Mouse (Mus musculus): ENCODE results near the gene Sergef. TPM values are rescaled to one million over a fixed set of nuclear protein-coding genes. Genes with fewer than 3 reads are reported as not detected.

Gene Sergef
- polyA plus RNA-seq, 1 experiment, result 7.5 TPM

DNA sequence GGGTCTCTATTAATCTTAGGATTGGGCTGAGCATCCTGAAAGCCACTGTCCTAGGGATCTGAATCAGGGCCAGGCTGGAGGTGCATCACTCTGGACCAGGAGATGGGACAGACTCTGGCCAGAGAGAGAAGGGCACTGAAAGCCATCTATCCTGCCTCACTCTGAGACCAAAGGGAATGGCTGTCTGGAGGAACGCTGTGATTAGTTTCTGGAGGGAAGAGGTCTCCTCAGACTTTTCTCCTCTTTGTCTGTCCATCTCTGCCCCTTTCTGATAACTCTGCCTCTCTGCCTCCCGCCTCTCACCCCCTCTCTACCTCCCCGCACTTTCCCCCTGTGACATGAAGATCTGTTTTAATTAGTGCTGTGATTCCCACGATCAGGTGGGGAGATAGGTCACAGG lies 244.7 kb downstream of the Sergef start:
- H3K36me3 ChIP-seq (ENCODE audit: control insufficient read depth, insufficient read depth, low read length), result no peaks in the 10 kb centered on the region
- whole genome bisulfite sequencing, result 65% methylated on average over 4 of the region's 4 CpGs
- H3K4me1 ChIP-seq (ENCODE audit: control insufficient read depth, insufficient read depth, insufficient read length, low read length), result peaks cover 5% of the 10 kb centered on the region; the same call in 1 of the 2 replicates
- peaks cover 45% of the 10 kb centered on the region for H3K27me3 ChIP-seq (ENCODE audit: control insufficient read depth, insufficient read depth, low read length)
- no peak overlapping the region for H3K4me3 ChIP-seq (ENCODE audit: low read depth, low read length)
- H3K27ac ChIP-seq (ENCODE audit: insufficient read depth, low read depth, low read length), result no peak overlapping the region
- no peak for TF ChIP-seq CTCF (IDR thresholded peaks at IDR 0.05; ENCODE audit: extremely low read depth, insufficient read length, insufficient replicate concordance, low read depth, low read length)
- no peak for TF ChIP-seq POLR2A (IDR thresholded peaks at IDR 0.05; ENCODE audit: low read depth, low read length)

- Histone ChIP-seq H3K27ac (ENCODE audit: insufficient read depth, low read depth, low read length) (no peak overlapping the region), H3K36me3 (ENCODE audit: control insufficient read depth, insufficient read depth, low read length) (no peaks in the 10 kb centered on the region), H3K4me1 (ENCODE audit: control insufficient read depth, insufficient read depth, insufficient read length, low read length) (peaks cover 6% of the 10 kb centered on the region; the same call in 1 of the 2 replicates), H3K27me3 (ENCODE audit: control insufficient read depth, insufficient read depth, low read length) (peaks cover 45% of the 10 kb centered on the region), H3K4me3 (ENCODE audit: low read depth, low read length) (no peak overlapping the region)
- TF ChIP-seq CTCF (IDR thresholded peaks at IDR 0.05; ENCODE audit: extremely low read depth, insufficient read length, insufficient replicate concordance, low read depth, low read length), result no peak
- no peak for TF ChIP-seq POLR2A (IDR thresholded peaks at IDR 0.05; ENCODE audit: low read depth, low read length)
- 38% methylated on average over 12 of the region's 12 CpGs for WGBS
Observed at GRCm38 (mm10) chr7:46393718-46394511, 245.7 kb downstream of the Sergef start.

Other genes starting within 250 kb of the Sergef start
- gene Kcnc1, start 243.3 kb downstream of the Sergef start, polyA plus RNA-seq (2012; rRNA removed), result 0.29 and 0.34 TPM in 2 replicates
- 1.6 and 2.2 TPM in 2 replicates for gene Tph1, start 32.7 kb upstream of the Sergef start, polyA plus RNA-seq (2012; rRNA removed)
- gene Saal1, start 70.9 kb upstream of the Sergef start, polyA plus RNA-seq (2012; rRNA removed), result 2.1 and 3.5 TPM in 2 replicates
- 0.44 and 4.0 TPM in 2 replicates for gene Saa3, start 75.9 kb upstream of the Sergef start, polyA plus RNA-seq (2012; rRNA removed)
- gene Saa4, start 92.8 kb upstream of the Sergef start, polyA plus RNA-seq (2012; rRNA removed), result not detected in 2 replicates
- 0.56 TPM in 1 of 2 replicates, not detected in the other for gene Saa1, start 103.2 kb upstream of the Sergef start, polyA plus RNA-seq (2012; rRNA removed)
- gene Saa2, start 112.0 kb upstream of the Sergef start, polyA plus RNA-seq (2012; rRNA removed), result not detected in 2 replicates
- gene Hps5, start 156.3 kb upstream of the Sergef start, polyA plus RNA-seq (2012; rRNA removed), result 14.4 and 22.7 TPM in 2 replicates
- 3.1 and 5.9 TPM in 2 replicates for gene Gtf2h1, start 156.3 kb upstream of the Sergef start, polyA plus RNA-seq (2012; rRNA removed)
- 766 and 1,649 TPM in 2 replicates for gene Ldha, start 201.7 kb upstream of the Sergef start, polyA plus RNA-seq (2012; rRNA removed)
- gene Ldhc, start 221.4 kb upstream of the Sergef start, polyA plus RNA-seq (2012; rRNA removed), result not detected in 2 replicates

All from small intestine, adult 2 months (tissue).